Mouse (Mus musculus): ENCODE measurements at regions not wholly inside any gene's neighbourhood (a gene's known extent, or its start where the extent isn't known, plus 50 kb on each side); places are given as distances from the start of the nearest gene placed in this dataset.

DNA sequence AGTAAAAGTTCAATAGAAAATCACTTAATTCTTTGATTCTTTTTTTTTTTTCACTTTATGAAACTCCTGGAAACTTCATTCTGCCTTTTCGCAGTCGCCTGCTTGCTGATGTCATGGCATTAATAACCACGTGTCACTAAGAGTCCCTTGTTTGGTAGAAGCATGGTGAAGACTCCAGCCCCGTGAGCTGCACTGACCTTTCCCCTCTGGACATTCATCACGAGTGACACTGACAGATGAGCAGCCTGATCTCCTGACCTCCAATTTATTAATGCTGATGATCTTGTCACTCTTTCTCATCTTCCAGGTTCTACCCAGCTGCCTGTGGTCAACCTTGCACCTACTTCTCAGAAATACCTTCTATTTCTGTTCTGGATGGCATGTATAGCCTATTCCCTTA, 867.1 kb upstream of the Slit2 start:
- DNase-seq (ENCODE audit: low spot score in 2 of 2): no peak

- DNase-seq (ENCODE audit: low spot score in 2 of 2): no peak
Observed at GRCm38 (mm10) chr5:47095703-47096102, 887.2 kb upstream of the Slit2 start.

- no peak for DNase-seq (ENCODE audit: low spot score in 2 of 2)
Observed at GRCm38 (mm10) chr5:47052942-47053341, 930.0 kb upstream of the Slit2 start.

DNA sequence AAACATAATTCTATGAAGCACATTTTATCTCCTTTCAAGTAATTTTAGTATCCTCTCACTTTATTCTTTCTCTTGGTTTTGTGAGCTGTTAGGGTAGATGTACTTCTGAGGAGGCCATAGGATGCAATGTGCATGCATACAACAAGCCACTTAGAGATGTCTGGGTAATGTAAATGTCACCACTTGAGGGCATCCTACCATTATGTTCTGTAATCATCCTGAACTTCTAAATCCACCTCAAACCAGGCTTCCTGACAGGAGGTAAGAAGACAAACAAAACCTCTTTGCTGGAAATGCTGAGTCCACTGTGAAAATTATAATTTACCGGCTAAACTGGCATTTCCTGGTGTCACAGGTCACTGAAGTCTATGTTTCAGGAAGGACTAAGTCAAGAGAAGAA, 946.2 kb upstream of the Slit2 start:
- peak in 1 of 2 experiments; percentile 5 for DNase-seq (ENCODE audit: low spot score in 2 of 2)

GRCm38 (mm10) chr5:47034021-47034420, 948.9 kb upstream of the Slit2 start:
- peak in 1 of 2 experiments; percentile 3 for DNase-seq (ENCODE audit: low spot score in 2 of 2)

- peak in 1 of 2 experiments; percentile 57 for DNase-seq (ENCODE audit: low spot score in 2 of 2)
Observed at GRCm38 (mm10) chr5:47014351-47014750, 968.6 kb upstream of the Slit2 start.

DNA sequence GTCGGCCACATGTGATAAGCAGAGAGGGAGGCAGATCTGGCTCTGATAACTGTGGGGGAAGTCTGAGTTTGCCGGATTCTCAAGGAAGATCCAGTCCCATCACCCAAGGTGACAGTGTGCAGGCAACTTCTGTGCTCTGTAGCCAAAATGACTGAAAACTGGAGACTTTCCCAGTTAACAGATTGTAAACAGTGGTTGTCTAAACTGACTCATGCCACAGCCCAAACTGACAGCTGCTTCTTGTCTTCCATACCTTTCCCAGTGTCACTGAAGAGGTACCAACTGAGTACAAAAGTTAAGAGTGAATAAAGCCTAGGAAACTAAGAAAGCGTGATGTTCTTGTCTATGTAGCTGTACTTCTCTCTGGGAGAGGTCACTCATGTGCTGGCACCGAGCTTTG, 990.4 kb upstream of the Slit2 start:
- DNase-seq (ENCODE audit: low spot score in 2 of 2): no peak

DNA sequence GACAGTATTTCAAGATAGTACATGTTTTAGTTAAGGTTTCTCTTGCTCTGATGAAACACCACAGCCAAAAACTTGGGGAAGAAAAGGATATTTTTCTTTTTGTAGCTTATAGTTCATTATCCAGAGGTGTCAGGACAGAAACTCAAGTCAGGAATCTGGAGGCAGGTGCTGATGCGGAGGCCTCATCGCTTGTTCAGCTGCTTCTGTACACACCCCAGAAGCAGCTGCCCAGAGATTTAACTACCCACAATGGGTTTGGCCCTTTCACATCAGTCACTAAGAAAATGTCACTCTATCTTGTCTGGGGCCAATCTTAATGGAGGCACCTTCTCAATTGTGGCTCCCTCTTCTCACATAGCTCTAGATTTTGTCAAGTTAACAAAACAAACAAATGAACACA, 996.4 kb upstream of the Slit2 start:
- DNase-seq (ENCODE audit: low spot score in 2 of 2): no peak

GRCm38 (mm10) chr5:46980326-46980725, 1002.6 kb upstream of the Slit2 start:
- no peak for DNase-seq (ENCODE audit: low spot score in 2 of 2)

- no peak for DNase-seq (ENCODE audit: low spot score in 2 of 2)
Observed at GRCm38 (mm10) chr5:46968870-46969436, 1014.0 kb upstream of the Slit2 start.

DNA sequence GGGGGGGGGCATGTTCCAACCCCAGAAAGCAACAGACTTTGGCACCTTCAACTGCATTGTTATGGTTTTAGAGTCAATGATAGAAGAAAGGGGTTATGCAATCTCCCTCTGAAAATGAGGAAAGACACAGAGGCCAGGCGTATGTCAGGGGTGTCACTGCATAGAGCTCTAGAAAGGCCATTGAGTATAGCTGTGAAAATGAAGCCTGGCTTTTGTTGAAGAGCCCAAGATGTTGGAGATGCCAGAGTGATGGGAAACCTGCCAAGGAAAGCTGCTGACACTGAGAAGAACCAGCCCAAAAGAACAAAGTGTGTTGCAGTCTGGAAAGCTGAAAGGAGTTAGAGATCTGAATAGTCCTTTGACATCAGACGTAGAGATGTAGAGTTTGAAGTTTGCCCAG, 1022.2 kb upstream of the Slit2 start:
- DNase-seq (ENCODE audit: low spot score in 2 of 2): no peak

DNA sequence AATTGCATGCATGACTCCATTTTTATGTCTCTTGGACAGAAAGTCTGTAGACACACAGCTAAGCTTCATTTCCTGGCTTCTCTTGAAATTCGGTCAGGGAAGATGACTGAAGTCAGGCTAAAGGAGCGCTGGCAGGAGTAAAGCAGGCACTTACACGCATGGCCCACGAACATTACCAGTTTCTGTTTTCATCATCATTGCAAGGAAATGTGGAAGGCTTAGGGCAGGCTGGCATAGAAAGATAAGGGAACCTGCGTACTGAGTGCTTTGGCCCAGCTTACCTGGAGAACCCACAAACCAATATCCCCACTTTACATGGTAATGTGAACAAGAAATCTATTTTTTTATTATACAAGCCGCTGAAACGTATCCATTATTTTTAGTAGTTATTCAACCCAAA, 1056.6 kb upstream of the Slit2 start:
- no peak for DNase-seq (ENCODE audit: low spot score in 2 of 2)

GRCm38 (mm10) chr5:46901909-46902308, 1044.5 kb upstream of the Lcorl start:
- DNase-seq (ENCODE audit: low spot score in 2 of 2): no peak

- no peak for DNase-seq (ENCODE audit: low spot score in 2 of 2)
Observed at GRCm38 (mm10) chr5:46894037-46894436, 1036.6 kb upstream of the Lcorl start.

DNA sequence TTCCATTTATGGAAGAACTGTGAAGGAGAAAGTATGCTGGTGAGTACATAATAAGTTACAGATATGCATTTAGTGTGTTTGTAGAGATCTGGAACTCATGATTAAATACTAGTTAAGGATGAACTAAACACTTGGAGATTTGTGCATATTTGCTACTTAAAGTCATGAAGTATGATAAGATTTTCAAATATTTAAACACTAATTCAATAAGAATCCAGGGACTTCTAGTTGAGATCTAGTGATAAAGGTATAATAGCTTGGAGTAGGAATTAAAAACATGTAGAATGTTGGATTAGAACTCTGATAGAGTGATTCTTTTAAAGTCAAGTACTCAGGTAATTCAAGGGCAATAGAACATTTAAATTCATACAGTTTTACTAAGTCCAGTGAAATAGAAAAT, 1026.5 kb upstream of the Lcorl start:
- no peak for DNase-seq (ENCODE audit: low spot score in 2 of 2)

GRCm38 (mm10) chr5:46856837-46857236, 999.4 kb upstream of the Lcorl start:
- no peak for DNase-seq (ENCODE audit: low spot score in 2 of 2)

DNA sequence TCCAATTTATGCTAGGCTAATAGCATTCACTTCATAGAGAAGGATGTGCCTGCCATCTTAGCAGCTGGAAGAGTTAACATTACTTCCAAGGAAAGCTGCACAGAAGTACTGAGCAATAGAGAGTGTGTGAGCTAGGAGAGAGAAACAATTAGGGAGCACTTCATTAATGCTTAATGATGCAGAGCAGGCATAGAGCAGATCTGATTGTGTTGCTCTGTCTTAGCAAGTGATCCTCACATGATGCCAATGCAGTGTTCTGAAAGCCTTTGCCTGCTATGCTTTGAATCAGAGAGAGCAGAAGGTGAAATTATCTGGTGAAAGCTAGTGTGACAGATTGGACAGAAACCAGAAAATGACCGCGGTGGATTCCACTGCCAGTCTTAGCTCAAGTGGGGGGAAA, 987.8 kb upstream of the Lcorl start:
- no peak for DNase-seq (ENCODE audit: low spot score in 2 of 2)

DNA sequence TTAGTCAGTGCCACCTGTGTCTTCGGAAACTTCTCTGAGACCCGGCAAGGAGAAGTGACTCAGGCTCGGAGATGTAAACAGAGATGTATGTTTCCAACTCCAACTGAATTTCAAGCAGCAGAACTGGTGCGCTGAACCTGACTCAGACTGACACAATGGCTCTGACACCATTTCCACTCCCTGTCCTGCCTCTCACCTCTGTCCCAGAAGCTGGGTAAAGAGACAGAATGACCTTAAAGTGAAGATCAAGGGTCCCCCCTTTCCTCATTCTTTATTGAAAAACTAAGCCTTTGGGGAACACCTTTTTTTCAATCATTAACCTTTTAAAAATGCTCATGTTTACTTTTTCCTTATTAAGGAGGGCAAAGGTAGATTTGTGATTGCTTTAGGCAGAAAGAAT, 979.4 kb upstream of the Lcorl start:
- no peak for DNase-seq (ENCODE audit: low spot score in 2 of 2)

DNA sequence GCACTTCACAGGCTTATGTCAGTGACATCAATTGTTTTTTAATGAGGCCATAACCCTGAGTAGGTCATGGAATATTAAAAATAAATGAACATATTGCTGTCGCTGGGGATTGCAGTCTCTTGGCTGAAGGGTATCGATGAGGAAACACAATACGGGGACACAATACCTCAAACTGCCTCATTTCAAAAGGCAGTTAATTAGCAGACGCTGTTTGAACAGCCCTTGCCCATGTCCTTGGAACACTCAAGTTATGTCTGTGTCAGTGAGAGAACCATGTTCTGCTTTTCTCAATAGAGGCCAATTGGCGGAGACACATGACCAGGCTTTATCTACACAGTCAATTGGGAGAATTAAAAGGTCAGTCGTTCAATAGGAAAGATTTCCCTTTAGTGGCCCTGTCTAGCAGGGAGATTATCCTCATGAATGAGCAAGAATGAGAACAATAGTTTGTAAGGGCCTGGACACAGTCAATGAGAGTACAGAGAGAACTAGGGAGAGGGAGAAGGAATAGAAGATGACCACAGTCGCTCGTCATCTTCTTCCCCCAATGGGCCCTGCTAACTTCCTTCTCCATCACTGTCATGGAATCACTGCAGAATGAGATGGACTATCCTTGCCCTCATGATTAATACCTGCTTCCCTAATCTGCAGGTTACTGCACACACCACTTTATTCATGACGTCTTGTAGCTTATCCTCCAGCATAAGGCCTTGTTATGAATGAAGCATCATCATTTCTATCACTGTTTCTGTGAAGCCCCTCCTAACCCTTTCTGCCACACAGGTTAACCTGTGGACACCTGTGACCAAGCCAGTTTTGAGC, 973.6 kb upstream of the Lcorl start:
- DNase-seq (ENCODE audit: low spot score in 2 of 2): no peak

DNA sequence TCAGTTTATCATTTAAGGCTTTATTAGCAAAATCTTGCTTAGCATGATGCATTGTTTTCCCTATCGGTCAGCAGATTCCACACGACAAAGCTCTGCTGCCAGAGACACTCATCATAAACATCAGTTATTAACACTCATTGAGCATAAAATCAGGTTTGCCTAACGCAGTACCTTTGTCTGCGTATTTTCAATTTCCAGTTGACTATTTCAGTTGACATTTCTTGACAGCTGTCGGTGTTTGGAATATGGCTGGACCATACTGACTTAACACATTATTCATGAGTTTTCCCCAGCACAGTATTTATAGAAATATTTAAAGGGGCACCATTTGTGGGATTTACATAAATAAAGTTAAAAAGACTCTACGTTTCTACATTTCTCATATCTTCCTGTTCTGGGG, 972.7 kb upstream of the Lcorl start:
- DNase-seq (ENCODE audit: low spot score in 2 of 2): no peak

DNA sequence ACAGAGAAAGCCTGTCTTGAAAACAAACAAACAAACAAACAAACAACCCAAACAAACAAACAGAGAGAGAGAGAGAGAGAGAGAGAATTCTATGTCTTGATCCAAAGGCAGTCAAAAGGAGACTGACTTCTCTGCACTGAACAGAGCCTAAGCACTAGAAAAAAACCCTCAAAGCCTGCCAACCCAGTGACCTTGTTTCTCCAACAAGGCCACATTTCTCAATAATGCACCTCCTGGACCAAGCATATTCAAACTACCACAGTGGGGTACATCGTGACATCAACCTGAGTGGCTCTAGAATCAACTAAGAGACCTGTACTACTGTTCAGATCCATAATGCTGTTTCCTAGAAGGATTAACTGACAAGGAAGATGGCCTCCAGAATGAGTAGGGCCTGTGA, 969.0 kb upstream of the Lcorl start:
- no peak for DNase-seq (ENCODE audit: low spot score in 2 of 2)

DNA sequence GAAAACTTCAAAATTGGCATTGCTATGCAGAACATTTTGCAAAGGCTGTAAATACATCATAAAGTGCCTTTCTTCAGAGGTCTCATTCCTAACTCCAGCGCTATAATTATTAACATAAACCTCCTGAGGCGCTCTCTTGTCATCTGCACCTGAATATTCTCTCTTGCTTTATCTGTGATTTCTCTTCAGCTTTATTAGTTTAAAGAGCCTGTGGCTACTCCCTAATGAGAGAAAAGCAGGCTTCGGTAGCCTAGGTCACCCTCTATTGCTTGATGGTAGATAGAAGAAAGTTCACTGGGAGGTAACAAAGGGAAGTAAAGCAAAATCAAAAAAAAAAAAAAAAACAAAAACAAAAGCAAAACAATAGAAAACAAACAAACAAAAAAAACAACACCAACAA, 967.5 kb upstream of the Lcorl start:
- no peak for DNase-seq (ENCODE audit: low spot score in 2 of 2)

- DNase-seq (ENCODE audit: low spot score in 2 of 2): no peak
Observed at GRCm38 (mm10) chr5:46795102-46795501, 937.7 kb upstream of the Lcorl start.
